Mouse (Mus musculus): ENCODE data around the gene Cbr3.

Gene Cbr3

DNA sequence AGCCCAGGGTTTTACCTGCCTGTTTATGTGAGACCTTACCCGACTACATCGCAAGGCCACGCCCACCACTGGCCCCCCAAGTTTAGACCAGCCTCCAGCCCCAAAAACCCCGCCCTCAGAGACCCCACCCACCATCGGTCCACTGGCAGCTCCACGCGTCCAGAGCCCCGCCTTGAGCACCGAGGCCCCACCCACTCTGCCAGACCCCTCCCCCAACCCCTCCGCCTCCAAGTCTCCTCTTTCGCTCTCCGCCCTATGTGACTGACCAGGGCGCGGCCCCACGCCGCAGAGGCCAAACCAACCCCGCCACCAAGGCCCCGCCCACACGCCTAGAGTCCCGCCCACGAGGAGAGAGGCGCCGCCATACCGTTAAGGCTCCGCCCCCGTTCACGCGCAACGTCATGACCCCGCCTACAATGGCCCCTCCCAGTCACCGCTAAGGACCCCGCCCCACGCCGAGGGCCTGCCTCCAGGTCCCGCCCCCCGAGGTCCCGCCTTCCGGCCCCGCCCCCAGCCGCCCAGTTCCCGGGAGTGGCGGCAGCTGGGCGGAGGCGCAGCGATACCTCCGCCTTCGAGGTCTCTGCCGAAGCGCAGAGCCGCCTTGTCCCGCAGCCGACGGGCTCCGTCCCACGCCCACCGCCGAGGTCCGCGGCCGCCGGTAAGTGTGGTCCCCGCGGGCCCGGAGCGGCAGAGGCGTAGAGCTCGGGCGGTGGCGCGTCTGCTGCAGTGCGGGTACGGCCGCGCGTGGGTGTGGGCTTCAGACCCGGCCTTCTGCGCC is 28.6 kb downstream of the Cbr3 start, which contains the start of gene Dop1b:
Dop1b (plus strand) TSS at position 494 of the 778 bp plus-strand sequence.
- DNase-seq (ENCODE audit: low spot score): peak; percentile 99

DNA sequence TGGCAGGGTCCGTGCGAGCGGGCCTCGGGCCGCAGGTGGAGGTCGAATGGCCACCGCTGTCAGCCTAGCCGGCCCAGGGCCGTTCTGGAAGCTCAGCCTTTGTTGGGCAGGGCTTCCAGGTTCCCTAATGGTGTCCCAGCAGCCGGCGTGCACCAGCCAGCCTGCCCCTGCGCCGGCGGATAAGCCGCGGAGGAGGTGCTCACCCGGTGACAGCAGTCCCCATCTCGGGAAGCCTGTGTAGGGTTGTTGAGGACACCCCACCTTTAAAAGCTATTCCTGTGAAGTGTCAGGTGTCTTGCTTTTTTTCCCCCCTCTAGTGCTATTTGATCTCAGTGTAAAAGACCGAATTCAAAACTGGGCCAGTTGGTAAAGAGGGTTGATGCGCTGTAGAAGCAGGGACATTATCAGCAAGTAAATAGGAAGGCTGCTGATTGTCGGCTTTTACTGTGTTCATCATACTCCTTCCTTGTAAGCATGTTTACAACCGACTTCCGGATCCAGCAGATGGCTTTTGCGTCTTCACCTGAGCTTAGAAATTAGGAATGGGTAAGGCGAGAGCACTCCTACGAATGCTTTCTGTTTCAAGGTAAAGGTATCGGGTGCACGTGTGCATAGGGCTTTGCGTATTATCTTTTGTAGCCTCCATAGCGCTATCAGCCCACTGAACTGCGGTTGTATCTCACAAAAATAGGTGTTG is 29.3 kb downstream of the Cbr3 start:
- DNase-seq (ENCODE audit: low spot score): peak; percentile 42

GRCm38 (mm10) chr16:93712966-93713365 is 30.0 kb downstream of the Cbr3 start:
- no peak for DNase-seq (ENCODE audit: low spot score)

GRCm38 (mm10) chr16:93714426-93714825 is 31.4 kb downstream of the Cbr3 start:
- no peak for DNase-seq (ENCODE audit: low spot score)

GRCm38 (mm10) chr16:93715826-93716225 is 32.8 kb downstream of the Cbr3 start:
- no peak for DNase-seq (ENCODE audit: low spot score)

- peak; percentile 56 for DNase-seq (ENCODE audit: low spot score)
Measured at GRCm38 (mm10) chr16:93717299-93717703, 34.3 kb downstream of the Cbr3 start.

DNA sequence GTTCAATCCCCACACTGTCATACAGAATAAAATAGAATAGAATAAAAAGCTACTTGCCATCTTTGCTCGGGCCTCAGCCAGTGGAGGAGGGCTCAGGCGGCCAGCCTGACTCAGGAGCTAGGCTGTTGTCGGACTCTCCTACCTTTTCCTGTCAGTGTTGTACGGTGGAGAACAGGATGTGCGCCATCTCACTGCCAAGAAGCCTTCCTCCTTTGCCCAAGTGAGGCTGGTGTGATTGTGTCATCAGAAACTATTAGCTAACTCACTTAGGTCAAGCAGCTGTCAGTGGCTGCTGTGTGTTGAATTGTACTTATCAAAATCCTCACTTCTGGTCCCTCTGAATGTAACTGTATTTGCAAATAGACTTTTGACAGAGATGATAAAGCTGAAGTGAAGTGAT is 38.8 kb downstream of the Cbr3 start:
- DNase-seq (ENCODE audit: low spot score): no peak

- DNase-seq (ENCODE audit: low spot score): no peak
Measured at GRCm38 (mm10) chr16:93722476-93722875, 39.5 kb downstream of the Cbr3 start.

DNA sequence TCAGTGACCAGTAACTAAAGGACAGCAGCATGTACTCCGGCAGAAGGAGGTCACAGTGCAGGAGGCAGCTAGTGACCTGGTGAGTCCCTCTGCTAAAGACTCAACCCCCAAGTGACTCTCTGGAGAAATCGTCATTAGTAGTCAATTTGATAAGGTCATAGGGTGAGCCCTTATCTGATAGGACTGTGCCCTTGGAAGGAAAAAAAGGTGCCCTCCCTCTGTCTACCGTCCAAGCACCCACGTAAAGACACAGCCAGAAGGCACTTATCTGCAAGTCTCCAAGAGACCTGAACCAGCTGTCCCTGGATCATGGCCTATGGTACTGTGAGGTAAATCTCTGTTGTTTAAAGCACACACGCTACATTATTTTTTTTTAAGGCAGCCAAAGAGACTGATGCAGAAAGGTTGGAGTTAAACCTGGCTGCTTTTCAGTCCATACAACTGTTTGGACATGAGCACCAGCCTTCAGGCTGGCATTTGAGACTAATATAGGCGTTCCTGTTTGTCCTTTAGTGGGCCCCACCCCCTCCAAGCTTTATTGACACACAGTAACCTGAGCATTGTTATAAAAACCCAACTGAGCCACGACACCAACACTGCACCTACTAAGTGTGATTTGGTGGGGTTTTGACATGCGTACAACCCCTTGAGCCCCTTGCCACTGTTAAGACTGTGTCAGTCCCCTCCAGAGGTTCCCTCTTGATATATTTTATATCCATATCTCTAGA is 42.6 kb downstream of the Cbr3 start:
- no peak for DNase-seq (ENCODE audit: low spot score)

DNA sequence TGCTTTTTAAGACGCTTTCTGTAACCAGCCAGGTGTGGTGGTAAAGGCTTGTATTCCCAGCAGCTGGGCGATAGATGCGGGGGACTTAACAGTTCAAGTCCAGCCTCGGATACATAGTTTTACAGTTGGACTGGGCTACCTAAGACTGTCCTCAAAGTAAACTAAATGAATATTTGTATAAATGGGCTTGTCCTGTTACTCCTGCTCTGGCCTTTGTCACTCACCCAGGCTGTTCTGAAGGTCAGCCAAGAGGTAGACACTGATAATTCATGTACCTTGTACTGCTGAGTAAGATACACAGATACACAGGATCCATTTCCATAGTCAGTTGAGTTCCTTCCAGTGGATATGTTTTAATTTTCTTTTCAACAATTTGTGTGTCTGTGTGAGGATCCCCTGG is 43.2 kb downstream of the Cbr3 start:
- no peak for DNase-seq (ENCODE audit: low spot score)

DNA sequence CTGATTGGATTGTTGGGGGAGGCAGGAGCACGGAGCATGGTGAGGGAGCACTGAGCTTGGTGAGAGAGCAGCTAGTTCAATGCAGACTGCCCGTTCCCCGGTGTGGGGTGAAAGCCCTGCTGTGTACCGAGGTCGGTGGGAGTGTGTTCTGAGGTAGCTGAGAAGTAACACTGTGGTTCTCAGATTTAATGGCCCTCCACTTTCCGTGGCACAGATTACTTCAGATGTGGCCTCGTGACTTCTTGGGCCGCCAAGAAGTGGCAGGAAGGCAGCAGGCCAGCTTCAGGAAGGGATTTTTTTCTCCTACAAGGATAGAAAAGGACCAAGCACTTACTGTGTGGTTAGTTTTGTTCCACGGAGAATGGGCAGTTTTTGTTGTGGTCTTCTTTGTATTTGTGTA is 45.7 kb downstream of the Cbr3 start:
- no peak for DNase-seq (ENCODE audit: low spot score)

DNA sequence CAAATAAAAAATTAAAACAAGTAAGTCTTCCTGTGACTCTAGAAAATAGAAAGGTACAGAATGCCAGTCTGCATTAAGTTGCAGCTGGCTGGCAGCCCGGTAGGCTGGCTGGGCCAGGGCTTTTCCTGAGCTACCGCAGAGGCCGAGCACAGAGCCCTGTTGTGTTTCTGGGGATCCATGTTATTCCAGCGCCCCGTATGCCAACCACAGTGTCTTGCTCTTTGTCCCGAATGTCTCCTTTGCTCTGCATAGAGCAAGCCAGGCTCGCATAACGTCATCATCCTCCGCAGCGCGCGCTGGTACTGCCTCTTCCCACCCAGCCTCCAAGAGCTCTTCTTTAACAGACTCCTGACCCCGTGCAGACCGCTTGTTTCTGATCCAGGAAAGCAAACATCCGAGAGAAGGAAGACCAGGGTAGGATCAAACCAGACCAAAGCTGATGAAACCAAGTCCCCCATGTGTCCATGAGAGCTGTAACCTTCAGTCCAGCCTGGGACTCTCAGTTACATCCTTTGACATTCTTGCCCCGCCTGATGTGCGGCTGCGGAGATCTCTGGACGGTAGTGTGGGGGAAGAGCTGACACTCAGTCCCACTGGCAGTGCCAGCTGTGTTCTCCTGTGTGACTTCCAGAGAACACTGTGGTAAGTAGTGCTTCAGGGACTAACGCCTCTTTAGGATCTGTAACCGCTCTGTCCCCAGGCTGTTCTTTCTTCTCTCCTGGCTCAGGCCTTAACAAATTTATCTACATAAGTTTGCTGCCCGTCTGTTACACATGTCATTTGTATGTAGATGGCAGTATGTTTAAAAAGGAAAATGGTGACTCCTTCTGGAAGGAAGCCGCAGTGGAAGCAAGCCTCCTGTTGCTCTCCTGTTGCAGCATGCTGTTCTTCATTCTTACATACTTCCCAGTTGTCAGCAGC is 47.0 kb downstream of the Cbr3 start:
- DNase-seq (ENCODE audit: low spot score): no peak

GRCm38 (mm10) chr16:93731310-93731709 is 48.3 kb downstream of the Cbr3 start:
- no peak for DNase-seq (ENCODE audit: low spot score)

GRCm38 (mm10) chr16:93732875-93733569 is 50.0 kb downstream of the Cbr3 start:
- DNase-seq (ENCODE audit: low spot score): no peak

DNA sequence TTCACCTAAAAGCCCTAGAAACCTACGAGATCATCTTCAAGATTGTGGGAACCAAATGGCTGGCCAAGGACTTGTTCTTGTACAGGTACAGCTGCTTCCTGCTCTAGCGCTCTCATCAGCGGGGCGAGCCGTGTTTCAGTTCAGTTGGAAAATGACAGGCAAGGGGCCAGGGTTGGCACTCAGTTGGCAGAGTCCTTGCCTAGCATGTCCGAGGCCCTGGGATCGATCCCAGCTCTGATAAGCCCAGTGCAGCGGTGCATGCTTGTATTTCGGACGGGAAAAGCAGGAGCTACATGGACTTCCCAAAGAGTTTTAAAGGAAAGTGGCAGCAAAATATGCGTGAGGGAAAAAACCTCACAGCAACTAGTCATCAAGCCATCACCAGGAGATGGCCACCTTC is 56.2 kb downstream of the Cbr3 start:
- DNase-seq (ENCODE audit: low spot score): no peak
